Comparison of ENCODE assay signal across 8 mouse cellular contexts in the genomic region with DNA sequence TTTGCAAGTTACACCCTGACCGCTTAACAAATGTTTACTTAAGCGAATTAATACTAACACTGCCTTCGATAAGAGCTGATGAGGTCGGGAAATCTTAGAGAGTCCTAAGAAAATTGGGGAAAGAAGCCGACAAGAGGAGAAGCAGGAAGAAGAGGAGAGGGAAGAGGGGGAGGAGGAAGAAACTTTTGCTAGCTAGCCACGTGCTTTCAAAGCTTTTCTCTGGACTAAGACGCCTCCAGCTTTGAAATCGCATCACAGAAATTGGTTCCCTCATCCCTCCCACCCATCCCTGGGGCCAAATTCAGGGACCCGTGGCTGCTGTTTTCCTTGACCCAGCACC. TPM values are rescaled to one million over a fixed set of nuclear protein-coding genes. Genes with fewer than 3 reads are reported as not detected.
DNase-seq lines count a peak whose midpoint lies in the region; ATAC-seq and TF ChIP-seq lines count a peak whose summit lies in the region.

No protein-coding gene starts in this region.

- no peaks in the 10 kb centered on the region for H3K36me3 ChIP-seq in liver, adult 2 months (ENCODE audit: control insufficient read depth, insufficient read depth, low read length)
- H3K36me3 ChIP-seq in forebrain, embryonic 10.5 days (replicated peaks): no peaks in the 10 kb centered on the region
- no peaks in the 10 kb centered on the region for H3K36me3 ChIP-seq in intestine, embryonic 15.5 days
- no peaks in the 10 kb centered on the region for H3K36me3 ChIP-seq in neural tube, embryonic 13.5 days

- H3K4me1 ChIP-seq in liver, adult 2 months (ENCODE audit: control insufficient read depth, insufficient read depth, low read length): peaks cover 6% of the 10 kb centered on the region; the same call in 1 of the 2 replicates
- H3K4me1 ChIP-seq in forebrain, embryonic 10.5 days: peaks cover 19% of the 10 kb centered on the region
- peaks cover 9% of the 10 kb centered on the region; the same call in 1 of the 2 replicates for H3K4me1 ChIP-seq in intestine, embryonic 15.5 days (replicated peaks)
- peaks cover 12% of the 10 kb centered on the region for H3K4me1 ChIP-seq in neural tube, embryonic 13.5 days (replicated peaks)

- ATAC-seq in intestine, embryonic 15.5 days: no peak
- no peak for ATAC-seq in neural tube, embryonic 13.5 days (ENCODE audit: low read depth)

- no peaks in the 10 kb centered on the region for H3K27me3 ChIP-seq in liver, adult 2 months (ENCODE audit: control insufficient read depth, insufficient read depth, low read length)
- H3K27me3 ChIP-seq in forebrain, embryonic 10.5 days (ENCODE audit: poor library complexity, severe bottlenecking): peaks cover 31% of the 10 kb centered on the region
- no peaks in the 10 kb centered on the region for H3K27me3 ChIP-seq in intestine, embryonic 15.5 days (replicated peaks)
- H3K27me3 ChIP-seq in neural tube, embryonic 13.5 days: 0 out of 2 replicates have a peak, but pooled peaks cover 4% of the 10 kb centered on the region

- no peak for TF ChIP-seq POLR2A in liver, adult 2 months (IDR thresholded peaks at IDR 0.05; ENCODE audit: extremely low read depth, insufficient read depth, low read length)

- H3K9me3 ChIP-seq in forebrain, embryonic 10.5 days: no peaks in the 10 kb centered on the region
- H3K9me3 ChIP-seq in intestine, embryonic 15.5 days: no peaks in the 10 kb centered on the region
- H3K9me3 ChIP-seq in neural tube, embryonic 13.5 days: no peaks in the 10 kb centered on the region

- H3K9ac ChIP-seq in liver, adult 2 months (ENCODE audit: low read depth, low read length): peak overlapping the region; percentile 36; the same call in 1 of the 2 replicates
- no peak overlapping the region for H3K9ac ChIP-seq in intestine, embryonic 15.5 days
- H3K9ac ChIP-seq in neural tube, embryonic 13.5 days: peak overlapping the region; percentile 65

- H3K4me2 ChIP-seq in intestine, embryonic 15.5 days (replicated peaks): peak overlapping the region; percentile 68
- peak overlapping the region; percentile 95 for H3K4me2 ChIP-seq in neural tube, embryonic 13.5 days

- H3K79me2 ChIP-seq in liver, adult 2 months (ENCODE audit: control insufficient read depth, insufficient read depth, low read length): no peaks in the 10 kb centered on the region

- H3K4me3 ChIP-seq in liver, adult 2 months (ENCODE audit: insufficient read depth, low read depth, low read length): no peak overlapping the region
- peak overlapping the region; percentile 52 for H3K4me3 ChIP-seq in forebrain, embryonic 10.5 days
- peak overlapping the region; percentile 34 for H3K4me3 ChIP-seq in intestine, embryonic 15.5 days (replicated peaks)
- peak overlapping the region; percentile 47 for H3K4me3 ChIP-seq in neural tube, embryonic 13.5 days

- intact Hi-C loops in left cerebral cortex, postnatal 10 days (cut with DNase I): loop anchor here (2.0 kb wide), 1 partner anchor 48 kb away; the partner anchor contains the start of gene Bhlhe40

- H3K27ac ChIP-seq in liver, adult 2 months (replicated peaks; ENCODE audit: insufficient read depth, low read depth, low read length): no peak overlapping the region
- H3K27ac ChIP-seq in forebrain, embryonic 10.5 days: peak overlapping the region; percentile 73
- no peak overlapping the region for H3K27ac ChIP-seq in intestine, embryonic 15.5 days
- H3K27ac ChIP-seq in neural tube, embryonic 13.5 days (replicated peaks): no peak overlapping the region

- DNase-seq in liver, adult 2 months (ENCODE audit: extremely low read depth, low read depth, low spot score): peak; percentile 10
- DNase-seq in liver: no peak
- DNase-seq in forebrain, embryonic 10.5 days (ENCODE audit: extremely low spot score, low spot score): no peak
- DNase-seq in left cerebral cortex, postnatal 10 days (ENCODE audit: extremely low spot score in 1 of 2, low spot score in 2 of 2): no peak
- DNase-seq in kidney, adult 8-10 months: no peak
- no peak for DNase-seq in embryo, embryonic 11 days

- 15% methylated on average over 9 of the region's 9 CpGs for WGBS in liver, adult 2 months
- 21% methylated on average over 9 of the region's 9 CpGs for WGBS in forebrain, embryonic 10.5 days
- WGBS in intestine, embryonic 15.5 days: 7% methylated on average over 9 of the region's 9 CpGs
- WGBS in neural tube, embryonic 13.5 days: 17% methylated on average over 9 of the region's 9 CpGs

- no peak for TF ChIP-seq CTCF in liver, adult 2 months (IDR thresholded peaks at IDR 0.05; ENCODE audit: low read depth, low read length)

RNA-seq across cellular contexts. Expression of gene Bhlhe40, which starts 48.7 kb away (rescaled TPM):
- total RNA-seq in liver, adult 2 months (2014; rRNA removed): 33.0 and 35.0 TPM in 2 replicates
- 16.4 and 17.4 TPM in 2 replicates for polyA plus RNA-seq in liver, adult 2 months (2012; rRNA removed)
- polyA plus RNA-seq in forebrain, embryonic 10.5 days (2016; fragmentation: Nextera tagmentation; extraction: Ambion mirVana): 3.1 and 3.2 TPM in 2 replicates
- 46.4 and 50.1 TPM in 2 replicates for polyA plus RNA-seq in intestine, embryonic 15.5 days (2015; fragmentation: Nextera tagmentation; extraction: Ambion mirVana)
- 2.8 and 5.4 TPM in 2 replicates for polyA plus RNA-seq in neural tube, embryonic 13.5 days (2015; fragmentation: Nextera tagmentation; extraction: Ambion mirVana)
- 10 to 100 TPM; 38.5 to 40.6 TPM for total RNA-seq in left cerebral cortex, postnatal 10 days (2021)
